Mouse (Mus musculus) brain, adult 2 months (tissue): Measurements from ENCODE around the gene Cby1.

ENCODE experiments used
- DNase-seq: peaks from one replicate; pipeline ENCODE4 v3.0.0; 2011; ENCODE audit warnings: low read depth, low spot score

Cby1 gene

GRCm38 (mm10) chr15:79706603-79707214 is 47.7 kb downstream of the Cby1 start:
- peak; percentile 71 for DNase-seq

GRCm38 (mm10) chr15:79708229-79708822 is 49.3 kb downstream of the Cby1 start:
- DNase-seq = peak; percentile 53

- DNase-seq = peak; percentile 85
Observed at GRCm38 (mm10) chr15:79715646-79716045, 56.6 kb downstream of the Cby1 start.

- DNase-seq = peak; percentile 67
Observed at GRCm38 (mm10) chr15:79716710-79717109, 57.7 kb downstream of the Cby1 start.
